Mouse (Mus musculus): ENCODE results near the gene Tmem240. TPM values are rescaled to one million over a fixed set of nuclear protein-coding genes. Genes with fewer than 3 reads are reported as not detected.
A peak's percentile ranks its signal among the peaks of the same experiment; 100 is the strongest.
"Not testable (repeated sequence)": the region's sequence is repeated elsewhere in the genome, so short reads cannot be mapped to it uniquely, and the experiment has no call there.

Gene Tmem240
- 23.8 and 27.0 TPM in 2 replicates for polyA plus RNA-seq (2015; fragmentation: Nextera tagmentation; extraction: Ambion mirVana)

DNA sequence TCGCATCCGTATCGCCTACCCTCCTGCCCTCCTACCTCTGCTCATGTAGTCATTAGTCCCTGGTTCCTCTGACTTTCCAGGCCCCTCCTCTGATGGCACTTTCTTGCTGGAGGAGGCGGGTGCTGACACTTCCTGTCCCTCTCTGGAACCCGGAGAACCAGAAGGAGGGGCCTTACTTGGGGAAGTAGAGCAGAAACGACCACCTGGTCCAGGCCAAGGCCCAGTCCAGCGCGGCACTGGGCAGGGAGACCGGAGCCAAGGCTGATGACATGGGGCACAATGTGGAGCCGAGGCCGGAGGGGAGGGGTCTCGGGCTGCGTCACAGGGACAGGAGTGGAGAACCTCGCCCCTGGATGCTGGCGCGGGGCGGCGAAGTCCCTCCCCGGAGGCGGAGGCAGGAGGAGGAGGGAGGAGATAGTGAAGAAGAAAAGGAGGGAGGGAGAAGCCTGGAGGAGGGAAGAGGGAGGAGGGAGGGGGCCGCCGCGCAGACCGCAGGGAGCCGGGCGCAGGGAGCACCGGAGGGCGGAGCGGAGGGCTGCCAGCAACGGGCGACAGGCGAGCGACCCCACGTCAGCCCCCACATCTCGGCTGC is at the start of gene Tmem240:
Gene Tmem240, plus strand, starts transcription at position 451 of the 592 bp plus-strand sequence.
- H3K9me3 ChIP-seq, result no peaks in the 10 kb centered on the region
- ATAC-seq (ENCODE audit: low FRiP score, low read depth), result peak; percentile 92
- H3K27ac ChIP-seq (replicated peaks), result peak within 1 kb of the TSS; percentile 98
- H3K36me3 ChIP-seq, result peaks cover 24% of the 10 kb centered on the region
- peaks cover 44% of the 10 kb centered on the region for H3K4me1 ChIP-seq (replicated peaks)
- H3K27me3 ChIP-seq, result no peaks in the 10 kb centered on the region
- under 1% methylated on average over 29 of the region's 35 CpGs for WGBS
- peak within 1 kb of the TSS; percentile 93 for H3K4me3 ChIP-seq
- H3K4me2 ChIP-seq, result peak within 1 kb of the TSS; percentile 95
- peak within 1 kb of the TSS; percentile 92 for H3K9ac ChIP-seq

- H3K27ac ChIP-seq (replicated peaks); H3K9ac ChIP-seq; H3K27me3 ChIP-seq; H3K4me1 ChIP-seq (replicated peaks); H3K36me3 ChIP-seq; ATAC-seq (ENCODE audit: low FRiP score, low read depth); H3K4me2 ChIP-seq; H3K9me3 ChIP-seq; H3K4me3 ChIP-seq: not testable (repeated sequence)
- 89% methylated on average over 4 of the region's 4 CpGs for WGBS
Measured at GRCm38 (mm10) chr4:155687764-155688163, 46.8 kb upstream of the Tmem240 start.

DNA sequence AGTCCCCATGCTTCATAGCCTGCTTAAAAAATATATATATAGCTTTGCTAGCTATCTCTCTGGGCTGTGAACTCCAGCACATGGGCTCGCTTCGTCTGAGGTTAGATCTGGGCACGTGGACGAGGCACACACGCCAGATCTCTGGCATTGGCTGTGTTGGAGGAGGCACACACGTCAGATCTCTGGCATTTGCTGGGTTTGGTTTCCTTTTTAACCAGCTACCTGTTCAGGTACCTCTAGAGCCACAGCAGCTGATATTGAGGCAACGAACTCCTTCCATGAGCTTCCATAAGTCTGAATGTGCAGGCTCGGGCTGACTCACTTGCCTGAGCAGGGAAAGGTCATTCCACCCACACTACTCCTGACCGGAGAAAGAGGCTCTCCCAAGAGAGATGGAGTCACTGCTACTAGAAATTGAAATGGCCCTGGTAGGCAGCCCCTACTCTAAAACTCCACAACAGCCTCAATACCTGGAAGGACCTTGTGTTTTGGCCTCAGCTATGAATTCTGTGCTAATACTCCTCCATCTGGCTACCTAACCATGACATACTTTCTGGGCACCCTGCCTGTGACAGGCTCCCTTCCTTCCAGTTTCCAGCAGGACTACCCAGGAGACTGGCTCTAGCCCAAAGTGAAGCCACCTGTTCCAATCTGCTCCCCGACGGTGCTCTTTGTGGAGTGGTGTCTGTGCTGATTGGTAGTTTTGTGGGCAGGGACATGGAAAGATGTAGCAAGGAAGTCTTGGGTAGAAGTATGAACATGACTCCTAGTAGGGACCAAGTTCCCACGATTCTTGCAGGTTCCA is 43.8 kb upstream of the Tmem240 start:
- Histone ChIP-seq H3K9me3 (no peaks in the 10 kb centered on the region), H3K9ac (no peak overlapping the region), H3K4me2 (no peak overlapping the region), H3K27ac (replicated peaks) (no peak overlapping the region), H3K4me3 (no peak overlapping the region), H3K4me1 (replicated peaks) (peaks cover 17% of the 10 kb centered on the region), H3K27me3 (no peaks in the 10 kb centered on the region), H3K36me3 (no peaks in the 10 kb centered on the region)
- WGBS, result 89% methylated on average over 12 of the region's 12 CpGs
- no peak for ATAC-seq (ENCODE audit: low FRiP score, low read depth)

DNA sequence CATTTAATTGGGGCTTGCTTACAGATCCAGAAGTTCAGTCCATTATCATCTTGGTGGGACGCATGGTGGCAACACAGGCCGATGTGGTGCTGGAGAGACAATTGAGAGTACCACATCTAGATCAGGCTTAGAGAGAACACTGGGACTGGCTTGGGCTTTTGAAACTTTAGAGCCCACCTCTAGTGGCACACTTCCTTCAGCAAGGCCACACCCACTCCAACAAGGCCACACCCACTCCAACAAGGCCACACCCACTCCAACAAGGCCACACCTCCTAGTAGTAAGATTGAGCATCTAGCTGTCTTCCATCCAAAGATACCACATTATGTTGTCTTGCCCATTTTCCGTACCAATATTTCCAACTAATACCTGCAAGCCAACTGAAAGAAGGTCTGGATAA is 42.2 kb upstream of the Tmem240 start:
- 96% methylated on average over 3 of the region's 3 CpGs for WGBS
- H3K36me3 ChIP-seq, result no peaks in the 10 kb centered on the region
- no peak for ATAC-seq (ENCODE audit: low FRiP score, low read depth)
- peaks cover 32% of the 10 kb centered on the region for H3K4me1 ChIP-seq (replicated peaks)
- no peak overlapping the region for H3K27ac ChIP-seq (replicated peaks)
- no peak overlapping the region for H3K4me2 ChIP-seq
- H3K9me3 ChIP-seq, result no peaks in the 10 kb centered on the region
- no peak overlapping the region for H3K4me3 ChIP-seq
- no peaks in the 10 kb centered on the region for H3K27me3 ChIP-seq
- H3K9ac ChIP-seq, result no peak overlapping the region

DNA sequence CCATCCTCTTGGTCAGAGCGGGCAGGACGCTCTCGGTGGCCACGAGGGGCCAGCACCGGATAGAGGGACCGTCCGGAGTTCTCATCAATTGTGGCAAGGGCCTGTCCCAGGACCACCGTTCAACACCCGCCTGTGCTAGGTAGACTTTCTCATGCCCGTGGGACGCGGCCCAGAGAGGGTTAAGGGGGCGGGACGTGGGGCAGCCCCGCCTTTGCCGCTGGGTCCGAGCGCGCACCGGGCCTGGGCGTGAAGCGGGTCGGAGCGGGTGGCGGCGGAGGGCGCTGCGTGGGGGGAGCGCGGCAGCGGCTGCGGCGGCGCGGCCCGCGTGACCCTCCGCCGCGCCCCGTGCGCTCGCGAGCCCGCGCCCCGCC is 40.5 kb upstream of the Tmem240 start, which contains the start of gene Fndc10:
Gene Fndc10, plus strand, starts transcription at position 232 of the 371 bp plus-strand sequence.
- H3K9me3 ChIP-seq, result no peaks in the 10 kb centered on the region
- no peaks in the 10 kb centered on the region for H3K27me3 ChIP-seq
- peak; percentile 86 for ATAC-seq (ENCODE audit: low FRiP score, low read depth)
- H3K27ac ChIP-seq (replicated peaks), result peak within 1 kb of the TSS; percentile 99
- peak within 1 kb of the TSS; percentile 79 for H3K4me3 ChIP-seq
- H3K4me1 ChIP-seq (replicated peaks), result peaks cover 32% of the 10 kb centered on the region
- under 1% methylated on average over 28 of the region's 47 CpGs for WGBS
- H3K36me3 ChIP-seq, result no peaks in the 10 kb centered on the region
- peak within 1 kb of the TSS; percentile 87 for H3K9ac ChIP-seq
- H3K4me2 ChIP-seq, result peak within 1 kb of the TSS; percentile 96

- Histone ChIP-seq H3K4me1 (replicated peaks) (peaks cover 32% of the 10 kb centered on the region), H3K36me3 (no peaks in the 10 kb centered on the region), H3K4me2 (peak overlapping the region; percentile 96), H3K4me3 (peak overlapping the region; percentile 79), H3K9ac (peak overlapping the region; percentile 87), H3K9me3 (no peaks in the 10 kb centered on the region), H3K27me3 (no peaks in the 10 kb centered on the region), H3K27ac (replicated peaks) (peak overlapping the region; percentile 99)
- ATAC-seq (ENCODE audit: low FRiP score, low read depth), result peak; percentile 87
- WGBS, result under 1% methylated on average over 86 of the region's 92 CpGs
Measured at GRCm38 (mm10) chr4:155694482-155695401, 39.9 kb upstream of the Tmem240 start.

DNA sequence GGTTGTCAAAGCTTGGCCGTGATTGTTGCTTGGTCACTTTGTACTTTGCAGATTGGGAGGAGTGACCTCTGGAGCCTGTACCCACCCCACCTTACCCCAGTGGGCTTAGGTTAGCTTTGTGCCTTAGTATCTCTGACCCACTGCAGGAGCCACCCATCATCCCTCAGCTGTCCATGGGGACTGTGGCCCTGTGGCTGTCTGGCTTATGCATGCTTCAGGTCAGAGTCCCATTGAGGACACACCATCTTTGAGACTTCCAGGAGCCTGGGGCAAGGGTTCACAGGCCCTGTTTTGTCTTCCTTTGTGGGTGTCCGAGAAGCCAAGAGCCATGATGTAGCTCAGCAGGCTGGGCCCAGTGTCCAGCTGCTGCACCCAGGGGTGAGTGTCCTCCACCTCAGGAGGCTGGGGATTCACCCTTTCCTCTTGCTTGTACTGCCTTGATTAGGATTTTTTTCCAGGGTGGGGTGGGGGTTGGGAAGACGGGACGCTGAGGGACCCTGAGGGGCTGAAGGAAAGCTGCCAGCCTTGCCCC is 39.0 kb upstream of the Tmem240 start:
- Histone ChIP-seq H3K27me3 (no peaks in the 10 kb centered on the region), H3K36me3 (no peaks in the 10 kb centered on the region), H3K27ac (replicated peaks) (peak overlapping the region; percentile 99), H3K4me2 (peak overlapping the region; percentile 96), H3K4me3 (peak overlapping the region; percentile 79), H3K4me1 (replicated peaks) (peaks cover 32% of the 10 kb centered on the region), H3K9me3 (no peaks in the 10 kb centered on the region), H3K9ac (peak overlapping the region; percentile 87)
- 80% methylated on average over 4 of the region's 4 CpGs for WGBS
- ATAC-seq (ENCODE audit: low FRiP score, low read depth), result no peak

DNA sequence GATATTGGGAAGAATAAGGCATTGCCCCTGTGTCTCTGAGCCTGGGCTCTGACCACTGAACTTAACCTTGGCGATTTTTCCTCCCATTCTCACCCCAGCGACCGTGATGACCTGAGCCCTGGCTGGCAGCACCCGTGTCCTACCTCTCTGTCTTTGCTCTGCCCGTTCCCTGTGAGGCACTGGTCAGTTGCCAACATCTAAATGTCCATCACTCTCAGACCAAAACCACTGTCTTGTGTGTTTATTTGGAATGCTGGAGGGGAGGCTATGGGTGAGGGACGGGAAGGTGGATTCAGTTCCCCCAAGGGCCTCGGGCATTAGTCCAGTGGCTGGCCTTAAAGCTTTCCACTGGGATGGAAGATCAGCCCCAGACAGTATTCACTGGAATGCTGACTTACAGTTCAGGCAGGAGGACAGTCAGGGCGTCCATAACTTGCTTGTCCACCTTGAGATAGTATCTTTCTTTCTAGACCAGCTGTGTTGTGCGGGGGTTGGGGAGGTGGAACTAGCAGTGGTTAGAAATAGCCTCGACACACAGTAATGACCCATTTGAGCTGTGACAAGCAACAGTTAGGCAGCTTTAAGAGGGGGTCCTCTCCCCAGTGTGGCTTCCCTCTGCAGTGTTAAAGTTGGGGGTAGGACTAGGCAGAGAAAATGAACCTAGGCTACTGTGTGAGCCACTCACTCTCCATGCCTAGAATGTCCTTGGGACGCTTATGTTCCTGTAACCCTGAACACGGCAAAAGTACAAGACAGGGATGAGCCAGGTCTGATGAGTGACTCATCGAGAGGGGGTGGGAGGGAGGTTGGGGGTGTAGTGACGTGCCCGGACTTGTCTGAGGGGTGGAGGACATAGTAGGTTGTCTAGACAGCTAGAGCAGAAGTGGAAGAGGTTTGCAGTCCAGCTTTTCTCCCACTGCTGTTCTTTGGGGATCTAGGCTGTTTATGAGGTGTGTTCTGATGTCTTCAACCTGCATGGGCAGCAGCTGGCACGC is 38.0 kb upstream of the Tmem240 start:
- Histone ChIP-seq H3K27me3 (no peaks in the 10 kb centered on the region), H3K9me3 (no peaks in the 10 kb centered on the region), H3K36me3 (no peaks in the 10 kb centered on the region), H3K4me3 (peak overlapping the region; percentile 79), H3K9ac (peak overlapping the region; percentile 87; the same call in 1 of the 2 replicates), H3K4me2 (peak overlapping the region; percentile 96), H3K27ac (replicated peaks) (no peak overlapping the region), H3K4me1 (replicated peaks) (peaks cover 32% of the 10 kb centered on the region)
- ATAC-seq (ENCODE audit: low FRiP score, low read depth), result no peak
- 79% methylated on average over 16 of the region's 16 CpGs for WGBS

- no peaks in the 10 kb centered on the region for H3K27me3 ChIP-seq
- H3K27ac ChIP-seq (replicated peaks), result no peak overlapping the region
- no peak overlapping the region for H3K4me3 ChIP-seq
- H3K4me1 ChIP-seq (replicated peaks), result peaks cover 24% of the 10 kb centered on the region
- H3K9me3 ChIP-seq, result no peaks in the 10 kb centered on the region
- no peaks in the 10 kb centered on the region for H3K36me3 ChIP-seq
- no peak for ATAC-seq (ENCODE audit: low FRiP score, low read depth)
- no peak overlapping the region for H3K9ac ChIP-seq
- H3K4me2 ChIP-seq, result no peak overlapping the region
Measured at GRCm38 (mm10) chr4:155700425-155700824, 34.2 kb upstream of the Tmem240 start.

- H3K9me3 ChIP-seq, result no peaks in the 10 kb centered on the region
Measured at GRCm38 (mm10) chr4:155703425-155703929, 31.1 kb upstream of the Tmem240 start.

More at GRCm38 (mm10) chr4:155703425-155703929, 31.1 kb upstream of the Tmem240 start:
- Histone ChIP-seq H3K9ac (no peak overlapping the region), H3K27ac (replicated peaks) (no peak overlapping the region), H3K36me3 (no peaks in the 10 kb centered on the region), H3K4me1 (replicated peaks) (peaks cover 25% of the 10 kb centered on the region), H3K27me3 (no peaks in the 10 kb centered on the region), H3K4me3 (no peak overlapping the region), H3K4me2 (no peak overlapping the region)
- 92% methylated on average over 4 of the region's 4 CpGs for WGBS
- no peak for ATAC-seq (ENCODE audit: low FRiP score, low read depth)

Data from hindbrain, embryonic 15.5 days (tissue).